10 mouse cellular contexts compared by ENCODE assay signal in genomic region chr6:38921095-38921809, GRCm38 (mm10). TPM values are rescaled to one million over a fixed set of nuclear protein-coding genes. Genes with fewer than 3 reads are reported as not detected.
DNase-seq lines count a peak whose midpoint lies in the region; ATAC-seq and TF ChIP-seq lines count a peak whose summit lies in the region.
"Had no signal": no experiment of that assay in that cellular context is flagged by ENCODE, and none has a peak within 500 bp of the region (broad histone marks: within the 10 kb centered on the region; RNA-seq: fewer than 3 reads in every experiment).

No protein-coding gene starts in this region.

- H3K4me1 ChIP-seq in forebrain, embryonic 12.5 days: no peaks in the 10 kb centered on the region
- H3K4me1 ChIP-seq in forebrain, postnatal 0 days (ENCODE audit: insufficient read depth): peaks cover 3% of the 10 kb centered on the region; the same call in 1 of the 2 replicates
- H3K4me1 ChIP-seq in midbrain, embryonic 13.5 days (replicated peaks): peaks cover 5% of the 10 kb centered on the region; the same call in 1 of the 2 replicates
- H3K4me1 ChIP-seq in midbrain, embryonic 10.5 days: peaks cover 2% of the 10 kb centered on the region
- H3K4me1 ChIP-seq in liver, embryonic 12.5 days: peaks cover 100% of the 10 kb centered on the region
- H3K4me1 ChIP-seq in stomach, postnatal 0 days (replicated peaks; ENCODE audit: control insufficient read depth, insufficient read depth): no peaks in the 10 kb centered on the region
- H3K4me1 ChIP-seq in hindbrain, embryonic 16.5 days (ENCODE audit: control insufficient read depth, insufficient read depth, low read depth, low read length): no peaks in the 10 kb centered on the region
- H3K4me1 ChIP-seq in hindbrain, embryonic 11.5 days (replicated peaks; ENCODE audit: control insufficient read depth, insufficient read depth, low read length): no peaks in the 10 kb centered on the region
- H3K4me1 ChIP-seq: midbrain, embryonic 12.5 days had no signal

- 87% methylated on average over 17 of the region's 17 CpGs for WGBS in forebrain, embryonic 12.5 days
- WGBS in forebrain, postnatal 0 days: 83% methylated on average over 17 of the region's 17 CpGs
- 78% methylated on average over 17 of the region's 17 CpGs for WGBS in midbrain, embryonic 13.5 days
- 90% methylated on average over 17 of the region's 17 CpGs for WGBS in midbrain, embryonic 10.5 days
- WGBS in liver, embryonic 12.5 days (ENCODE audit: insufficient replicate concordance): 39% methylated on average over 17 of the region's 17 CpGs
- 45% methylated on average over 17 of the region's 17 CpGs for WGBS in stomach, postnatal 0 days
- 74% methylated on average over 17 of the region's 17 CpGs for WGBS in hindbrain, embryonic 16.5 days
- WGBS in hindbrain, embryonic 11.5 days: 85% methylated on average over 17 of the region's 17 CpGs

- H3K27ac ChIP-seq in forebrain, embryonic 12.5 days: no peak overlapping the region
- no peak overlapping the region for H3K27ac ChIP-seq in forebrain, postnatal 0 days (ENCODE audit: low read depth, low read length)
- H3K27ac ChIP-seq in midbrain, embryonic 13.5 days: no peak overlapping the region
- no peak overlapping the region; the same call in 1 of the 2 replicates for H3K27ac ChIP-seq in midbrain, embryonic 10.5 days (replicated peaks)
- peak overlapping the region; percentile 100 for H3K27ac ChIP-seq in liver, embryonic 12.5 days
- H3K27ac ChIP-seq in stomach, postnatal 0 days (replicated peaks): 0 out of 2 replicates have a peak overlapping the region, but pooled peaks have one; percentile 31
- no peak overlapping the region for H3K27ac ChIP-seq in hindbrain, embryonic 16.5 days (ENCODE audit: low read depth, low read length)
- no peak overlapping the region for H3K27ac ChIP-seq in hindbrain, embryonic 11.5 days (ENCODE audit: low read depth, low read length)
- H3K27ac ChIP-seq: midbrain, embryonic 12.5 days had no signal

- no peaks in the 10 kb centered on the region for H3K9me3 ChIP-seq in forebrain, embryonic 12.5 days
- no peaks in the 10 kb centered on the region for H3K9me3 ChIP-seq in forebrain, postnatal 0 days (ENCODE audit: low read length)
- no peaks in the 10 kb centered on the region for H3K9me3 ChIP-seq in midbrain, embryonic 13.5 days
- H3K9me3 ChIP-seq in midbrain, embryonic 10.5 days (replicated peaks): no peaks in the 10 kb centered on the region
- no peaks in the 10 kb centered on the region for H3K9me3 ChIP-seq in liver, embryonic 12.5 days (replicated peaks)
- no peaks in the 10 kb centered on the region for H3K9me3 ChIP-seq in stomach, postnatal 0 days (ENCODE audit: control insufficient read depth, low read length)
- H3K9me3 ChIP-seq in hindbrain, embryonic 16.5 days (ENCODE audit: control insufficient read depth, low read length): no peaks in the 10 kb centered on the region
- no peaks in the 10 kb centered on the region for H3K9me3 ChIP-seq in hindbrain, embryonic 11.5 days (ENCODE audit: control insufficient read depth, low read length)
- H3K9me3 ChIP-seq: midbrain, embryonic 12.5 days had no signal

- no peak for DNase-seq in forebrain, postnatal 0 days
- DNase-seq in midbrain, embryonic 10.5 days (ENCODE audit: low spot score): no peak
- peak; percentile 60 for DNase-seq in stomach, postnatal 0 days (ENCODE audit: low spot score)
- DNase-seq in hindbrain, embryonic 11.5 days (ENCODE audit: low spot score): no peak
- DNase-seq: cerebellum, adult 9-10 months had no signal

- no peak overlapping the region for H3K4me2 ChIP-seq in forebrain, embryonic 12.5 days
- no peak overlapping the region for H3K4me2 ChIP-seq in forebrain, postnatal 0 days (ENCODE audit: low read depth)
- no peak overlapping the region for H3K4me2 ChIP-seq in midbrain, embryonic 13.5 days (replicated peaks)
- peak overlapping the region; percentile 64 for H3K4me2 ChIP-seq in liver, embryonic 12.5 days
- no peak overlapping the region for H3K4me2 ChIP-seq in stomach, postnatal 0 days (replicated peaks; ENCODE audit: low read depth)
- no peak overlapping the region for H3K4me2 ChIP-seq in hindbrain, embryonic 16.5 days (ENCODE audit: low read length)
- no peak overlapping the region for H3K4me2 ChIP-seq in hindbrain, embryonic 11.5 days (replicated peaks; ENCODE audit: low read depth, low read length)
- H3K4me2 ChIP-seq: midbrain, embryonic 12.5 days had no signal

- H3K9ac ChIP-seq in forebrain, embryonic 12.5 days: no peak overlapping the region
- no peak overlapping the region for H3K9ac ChIP-seq in forebrain, postnatal 0 days
- H3K9ac ChIP-seq in midbrain, embryonic 13.5 days (replicated peaks): no peak overlapping the region
- peak overlapping the region; percentile 62 for H3K9ac ChIP-seq in liver, embryonic 12.5 days
- no peak overlapping the region for H3K9ac ChIP-seq in stomach, postnatal 0 days (ENCODE audit: low read length)
- H3K9ac ChIP-seq in hindbrain, embryonic 16.5 days (ENCODE audit: low read depth, low read length): no peak overlapping the region
- no peak overlapping the region for H3K9ac ChIP-seq in hindbrain, embryonic 11.5 days (ENCODE audit: low read depth, low read length)
- H3K9ac ChIP-seq: midbrain, embryonic 12.5 days had no signal

- no peaks in the 10 kb centered on the region for H3K27me3 ChIP-seq in forebrain, embryonic 12.5 days
- no peaks in the 10 kb centered on the region for H3K27me3 ChIP-seq in forebrain, postnatal 0 days (ENCODE audit: insufficient read depth, low read length)
- no peaks in the 10 kb centered on the region for H3K27me3 ChIP-seq in midbrain, embryonic 13.5 days
- no peaks in the 10 kb centered on the region for H3K27me3 ChIP-seq in midbrain, embryonic 10.5 days (ENCODE audit: low read depth, poor library complexity, severe bottlenecking)
- H3K27me3 ChIP-seq in liver, embryonic 12.5 days (replicated peaks): no peaks in the 10 kb centered on the region
- no peaks in the 10 kb centered on the region for H3K27me3 ChIP-seq in stomach, postnatal 0 days (ENCODE audit: control insufficient read depth, insufficient read depth, low read length)
- no peaks in the 10 kb centered on the region for H3K27me3 ChIP-seq in hindbrain, embryonic 16.5 days (replicated peaks; ENCODE audit: control insufficient read depth, insufficient read depth, low read length)
- no peaks in the 10 kb centered on the region for H3K27me3 ChIP-seq in hindbrain, embryonic 11.5 days (ENCODE audit: control insufficient read depth, insufficient read depth, low read length)
- H3K27me3 ChIP-seq: midbrain, embryonic 12.5 days had no signal

- H3K36me3 ChIP-seq in forebrain, embryonic 12.5 days (replicated peaks): no peaks in the 10 kb centered on the region
- no peaks in the 10 kb centered on the region for H3K36me3 ChIP-seq in forebrain, postnatal 0 days (ENCODE audit: insufficient read depth)
- H3K36me3 ChIP-seq in midbrain, embryonic 13.5 days: no peaks in the 10 kb centered on the region
- no peaks in the 10 kb centered on the region for H3K36me3 ChIP-seq in midbrain, embryonic 10.5 days
- no peaks in the 10 kb centered on the region for H3K36me3 ChIP-seq in liver, embryonic 12.5 days
- no peaks in the 10 kb centered on the region for H3K36me3 ChIP-seq in stomach, postnatal 0 days (ENCODE audit: control insufficient read depth, insufficient read depth, low read length)
- no peaks in the 10 kb centered on the region for H3K36me3 ChIP-seq in hindbrain, embryonic 16.5 days (ENCODE audit: control insufficient read depth, insufficient read depth, low read length)
- no peaks in the 10 kb centered on the region for H3K36me3 ChIP-seq in hindbrain, embryonic 11.5 days (ENCODE audit: control insufficient read depth, insufficient read depth, low read length)
- H3K36me3 ChIP-seq: midbrain, embryonic 12.5 days had no signal

- TF ChIP-seq CTCF in forebrain, postnatal 0 days (IDR thresholded peaks at IDR 0.05; ENCODE audit: low read depth): no peak
- TF ChIP-seq CTCF in stomach, postnatal 0 days (IDR thresholded peaks at IDR 0.05; ENCODE audit: low read depth): no peak

- no peak for TF ChIP-seq EP300 in stomach, postnatal 0 days (optimal IDR thresholded peaks at IDR 0.05)

- no peak overlapping the region for H3K4me3 ChIP-seq in forebrain, embryonic 12.5 days (replicated peaks)
- H3K4me3 ChIP-seq in forebrain, postnatal 0 days (ENCODE audit: low read depth, low read length): no peak overlapping the region
- H3K4me3 ChIP-seq in midbrain, embryonic 13.5 days (replicated peaks): no peak overlapping the region
- no peak overlapping the region for H3K4me3 ChIP-seq in midbrain, embryonic 10.5 days
- H3K4me3 ChIP-seq in liver, embryonic 12.5 days: peak overlapping the region; percentile 11
- no peak overlapping the region for H3K4me3 ChIP-seq in stomach, postnatal 0 days (ENCODE audit: low read depth, low read length)
- H3K4me3 ChIP-seq in hindbrain, embryonic 16.5 days (ENCODE audit: low read length): no peak overlapping the region
- H3K4me3 ChIP-seq in hindbrain, embryonic 11.5 days (ENCODE audit: low read depth, low read length): no peak overlapping the region
- H3K4me3 ChIP-seq: midbrain, embryonic 12.5 days had no signal

- peak; percentile 33; the same call in 1 of the 2 replicates for ATAC-seq in forebrain, embryonic 12.5 days (ENCODE audit: low FRiP score)
- no peak for ATAC-seq in forebrain, postnatal 0 days
- ATAC-seq in midbrain, embryonic 13.5 days: peak; percentile 45; the same call in 1 of the 2 replicates
- peak; percentile 73 for ATAC-seq in liver, embryonic 12.5 days
- peak; percentile 33 for ATAC-seq in stomach, postnatal 0 days (ENCODE audit: low FRiP score, low TSS enrichment)
- no peak for ATAC-seq in hindbrain, embryonic 16.5 days
- no peak for ATAC-seq in hindbrain, embryonic 11.5 days (ENCODE audit: low FRiP score)

RNA-seq across cellular contexts. Expression of gene Hipk2, which starts 45.3 kb away (rescaled TPM):
- 36.6 and 37.2 TPM in 2 replicates for polyA plus RNA-seq in forebrain, embryonic 12.5 days (2016; fragmentation: Nextera tagmentation; extraction: Ambion mirVana)
- 22.8 and 28.6 TPM in 2 replicates for total RNA-seq in forebrain, postnatal 0 days (2014; rRNA removed)
- 7.2 and 17.8 TPM in 2 replicates for polyA plus RNA-seq in forebrain, postnatal 0 days (2015; fragmentation: Nextera tagmentation; extraction: Ambion mirVana)
- 44.0 and 46.9 TPM in 2 replicates for polyA plus RNA-seq in midbrain, embryonic 13.5 days (2015; fragmentation: Nextera tagmentation; extraction: Ambion mirVana)
- polyA plus RNA-seq in midbrain, embryonic 10.5 days (2016; fragmentation: Nextera tagmentation; extraction: Ambion mirVana): 25.9 and 29.7 TPM in 2 replicates
- 26.8 and 28.9 TPM in 2 replicates for polyA plus RNA-seq in liver, embryonic 12.5 days (2016; fragmentation: Nextera tagmentation; extraction: Ambion mirVana)
- 13.7 and 13.9 TPM in 2 replicates for polyA plus RNA-seq in stomach, postnatal 0 days (2015; fragmentation: Nextera tagmentation; extraction: Ambion mirVana)
- 30.3 and 33.5 TPM in 2 replicates for polyA plus RNA-seq in hindbrain, embryonic 16.5 days (2015; fragmentation: Nextera tagmentation; extraction: Ambion mirVana)
- polyA plus RNA-seq in hindbrain, embryonic 11.5 days (2014; fragmentation: Nextera tagmentation; extraction: Ambion mirVana): 26.6 and 38.4 TPM in 2 replicates

RNA-seq across cellular contexts. Expression of gene Tbxas1, which starts 46.0 kb away (rescaled TPM):
- 1.5 and 1.8 TPM in 2 replicates for polyA plus RNA-seq in forebrain, embryonic 12.5 days (2016; fragmentation: Nextera tagmentation; extraction: Ambion mirVana)
- total RNA-seq in forebrain, postnatal 0 days (2014; rRNA removed): 1.5 and 1.8 TPM in 2 replicates
- polyA plus RNA-seq in forebrain, postnatal 0 days (2015; fragmentation: Nextera tagmentation; extraction: Ambion mirVana): 1.9 and 2.0 TPM in 2 replicates
- 1.6 and 2.1 TPM in 2 replicates for polyA plus RNA-seq in midbrain, embryonic 13.5 days (2015; fragmentation: Nextera tagmentation; extraction: Ambion mirVana)
- polyA plus RNA-seq in midbrain, embryonic 10.5 days (2016; fragmentation: Nextera tagmentation; extraction: Ambion mirVana): 1.1 and 1.8 TPM in 2 replicates
- 11.3 and 12.9 TPM in 2 replicates for polyA plus RNA-seq in liver, embryonic 12.5 days (2016; fragmentation: Nextera tagmentation; extraction: Ambion mirVana)
- 1.9 and 2.0 TPM in 2 replicates for polyA plus RNA-seq in stomach, postnatal 0 days (2015; fragmentation: Nextera tagmentation; extraction: Ambion mirVana)
- 2.0 and 2.9 TPM in 2 replicates for polyA plus RNA-seq in hindbrain, embryonic 16.5 days (2015; fragmentation: Nextera tagmentation; extraction: Ambion mirVana)
- polyA plus RNA-seq in hindbrain, embryonic 11.5 days (2014; fragmentation: Nextera tagmentation; extraction: Ambion mirVana): 0.69 and 1.4 TPM in 2 replicates

Comparison
In these comparisons a context has a peak if more than half of its experiments do, and no peak if none do; other contexts are left out.
1. ATAC-seq: peak in forebrain, embryonic 12.5 days (single experiment), midbrain, embryonic 13.5 days (single experiment), liver, embryonic 12.5 days (single experiment) and stomach, postnatal 0 days (single experiment); none in forebrain, postnatal 0 days (single experiment), hindbrain, embryonic 16.5 days (single experiment) and hindbrain, embryonic 11.5 days (single experiment).
2. H3K27ac ChIP-seq: peak in liver, embryonic 12.5 days (single experiment) and stomach, postnatal 0 days (single experiment); none in forebrain, embryonic 12.5 days (single experiment), forebrain, postnatal 0 days (single experiment), midbrain, embryonic 13.5 days (single experiment), midbrain, embryonic 10.5 days (single experiment), hindbrain, embryonic 16.5 days (single experiment) and hindbrain, embryonic 11.5 days (single experiment).